Mouse (Mus musculus) myocyte (in vitro differentiated cells): ENCODE data around the gene Gnaq.

Source experiments
- MYOD1 ChIP-seq, 3 experiments: IDR thresholded peaks; one replicate each; pipeline ENCODE4 v1.6.1; 2011; ENCODE audit warnings: control low read depth in 2 of 3, low read depth in 2 of 3, mild to moderate bottlenecking in 2 of 3, moderate library complexity in 1 of 3; ENCODE audit not compliant: insufficient read length in 2 of 3, control insufficient read depth in 1 of 3
- POLR2A ChIP-seq: IDR thresholded peaks from one replicate; pipeline ENCODE4 v1.6.1; 2011; ENCODE audit warnings: low read depth, mild to moderate bottlenecking, control low read depth, moderate library complexity; ENCODE audit not compliant: insufficient read length
- REST ChIP-seq: IDR thresholded peaks from one replicate; pipeline ENCODE4 v1.6.1; 2011; ENCODE audit warnings: mild to moderate bottlenecking, control low read depth, moderate library complexity; ENCODE audit not compliant: insufficient read depth, insufficient read length
- USF1 ChIP-seq: IDR thresholded peaks from one replicate; pipeline ENCODE4 v1.6.1; 2011; ENCODE audit warnings: low read depth, mild to moderate bottlenecking, control low read depth, moderate library complexity

GRCm38 (mm10) chr19:16138064-16138580, 5.5 kb downstream of the Gnaq start:
- TF ChIP-seq USF1 (no peak), MYOD1 (IDR thresholded peaks at IDR 0.05; ENCODE audit: control insufficient read depth in 1 of 3, insufficient read length in 2 of 3, low read depth in 2 of 3) (no peak), POLR2A (no peak), REST (no peak)
